Mouse (Mus musculus) thymus, postnatal 36 days (tissue): Measurements from ENCODE around the gene Mpped1.

Experiments
- DNase-seq, 2 experiments: peaks; one replicate each; pipeline ENCODE4 v3.0.0; 2022; ENCODE audit warnings: mixed read lengths in 2 of 2

The Mpped1 gene

DNA sequence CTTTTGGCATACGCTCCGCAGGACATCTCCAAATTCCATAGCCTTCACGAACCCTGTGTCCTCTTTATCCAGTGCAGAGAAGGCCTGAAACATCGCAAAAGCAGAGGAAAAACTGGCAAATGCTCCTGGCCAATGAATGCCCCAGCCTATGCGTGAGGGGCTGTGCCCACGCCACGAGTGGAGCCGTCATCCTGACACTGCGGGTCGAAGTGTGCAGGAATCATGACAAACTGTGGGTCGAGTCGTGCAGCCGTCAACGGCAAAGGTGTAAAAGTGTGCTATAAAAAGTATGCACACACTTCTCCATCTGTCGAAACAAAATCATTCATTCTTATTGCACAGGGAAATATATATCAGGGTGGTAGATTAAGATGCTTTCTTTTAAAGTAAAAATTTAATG, 113.6 kb downstream of the Mpped1 start:
- DNase-seq, result no peak

DNA sequence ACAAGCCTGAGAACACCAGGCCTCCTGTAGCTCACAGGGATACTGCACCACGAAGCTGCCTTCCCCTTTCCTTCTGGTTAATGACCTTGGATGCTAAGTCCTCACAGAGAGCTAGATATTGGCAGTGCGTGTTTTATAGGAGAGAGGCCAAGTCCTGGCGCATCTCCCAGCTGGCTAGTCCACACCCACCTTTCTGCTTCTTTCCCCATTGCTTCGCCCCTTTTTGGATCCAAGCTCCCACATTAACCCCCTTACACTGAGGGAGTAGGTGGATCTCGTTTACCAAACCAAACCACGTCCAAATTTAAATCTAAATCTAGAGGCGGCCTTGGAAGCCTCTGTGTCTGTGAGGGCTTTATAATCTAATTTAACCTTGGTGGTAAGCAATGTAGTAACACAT, 115.0 kb downstream of the Mpped1 start:
- no peak for DNase-seq

DNA sequence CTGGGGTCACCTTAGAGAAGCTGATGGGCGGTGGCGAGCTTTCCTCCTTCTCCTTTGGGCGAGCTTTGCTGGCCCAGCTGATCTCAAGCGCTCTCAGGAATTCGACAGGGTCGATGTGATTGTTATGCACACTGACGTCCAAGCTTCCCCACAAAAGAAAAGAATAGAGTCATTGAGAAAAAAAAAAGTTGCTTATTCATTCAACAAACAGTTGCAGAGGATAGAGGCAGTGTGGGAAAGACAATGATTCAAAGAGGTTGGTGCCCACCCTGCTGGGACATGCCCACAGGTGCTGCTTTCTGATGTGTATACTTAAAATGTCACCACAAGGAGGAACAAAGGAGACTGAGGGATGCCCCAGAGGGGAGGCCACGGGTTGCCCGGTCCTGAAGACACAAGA, 116.7 kb downstream of the Mpped1 start:
- no peak for DNase-seq

DNA sequence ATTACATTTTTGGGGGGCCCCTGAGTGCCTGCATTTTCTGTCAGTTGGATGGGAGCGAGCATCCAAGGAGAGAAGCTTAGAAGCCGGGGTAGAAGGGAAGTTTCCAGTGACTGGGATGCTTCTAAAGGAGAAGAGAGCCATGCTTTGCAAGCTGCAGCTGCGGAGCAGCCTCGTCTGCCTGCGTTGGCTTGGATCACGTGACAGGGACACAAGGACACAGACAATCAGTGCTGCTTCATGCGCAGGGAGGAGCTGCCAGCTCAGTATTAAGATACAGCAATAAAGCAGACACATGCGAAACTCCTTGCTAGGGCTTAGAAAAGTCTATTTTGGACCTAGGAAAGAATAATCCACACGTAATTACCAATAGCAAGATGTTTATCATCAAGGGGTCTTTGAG, 118.0 kb downstream of the Mpped1 start:
- no peak for DNase-seq

DNA sequence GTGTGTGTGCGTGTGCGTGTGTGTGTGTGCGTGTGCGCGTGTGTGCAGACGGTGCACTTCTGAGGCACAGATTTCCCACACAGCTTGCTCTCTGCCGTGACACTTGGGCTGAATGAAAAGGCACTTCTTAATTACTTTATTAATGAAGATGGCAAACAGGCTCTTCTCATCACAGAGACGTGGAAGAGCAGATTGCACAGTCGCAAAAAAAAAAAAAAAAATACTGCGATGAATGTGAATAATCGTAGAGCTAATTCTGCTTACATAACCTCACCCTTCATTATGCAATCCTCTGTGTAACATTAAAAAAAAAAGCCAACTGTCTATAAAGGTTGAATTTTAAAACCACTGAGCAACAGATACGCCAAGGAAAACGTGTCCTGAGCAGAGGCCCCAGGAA, 127.2 kb downstream of the Mpped1 start:
- DNase-seq, result no peak
